Mouse (Mus musculus): ENCODE results near the gene Otof.

The Otof gene

DNA sequence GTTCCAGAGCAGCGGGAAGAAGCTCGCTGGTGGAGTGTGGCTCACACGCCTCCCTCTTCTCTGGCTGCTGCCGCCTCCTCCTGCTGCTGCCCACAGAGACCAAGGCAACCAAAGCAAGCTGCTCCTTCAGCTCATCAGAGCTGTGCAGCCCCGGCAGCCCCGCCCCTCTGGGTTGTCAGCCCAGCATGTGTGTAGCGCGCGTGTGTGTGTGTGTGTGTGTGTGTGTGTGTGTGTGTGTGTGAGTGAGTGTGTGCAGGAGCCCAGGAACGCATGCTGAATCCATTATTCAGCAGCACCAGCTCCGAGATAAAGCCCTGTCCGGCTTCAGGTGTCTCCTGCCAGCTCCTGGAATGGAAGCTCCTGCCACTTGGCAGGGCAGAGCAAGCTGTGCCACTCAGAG, at the start of gene Otof:
Otof (minus strand) TSS at position 112 of the 400 bp plus-strand sequence.
- no peak for DNase-seq

- DNase-seq, result no peak
These were observed 35.6 kb upstream of the Otof start for GRCm38 (mm10) chr5:30497299-30497698.

DNA sequence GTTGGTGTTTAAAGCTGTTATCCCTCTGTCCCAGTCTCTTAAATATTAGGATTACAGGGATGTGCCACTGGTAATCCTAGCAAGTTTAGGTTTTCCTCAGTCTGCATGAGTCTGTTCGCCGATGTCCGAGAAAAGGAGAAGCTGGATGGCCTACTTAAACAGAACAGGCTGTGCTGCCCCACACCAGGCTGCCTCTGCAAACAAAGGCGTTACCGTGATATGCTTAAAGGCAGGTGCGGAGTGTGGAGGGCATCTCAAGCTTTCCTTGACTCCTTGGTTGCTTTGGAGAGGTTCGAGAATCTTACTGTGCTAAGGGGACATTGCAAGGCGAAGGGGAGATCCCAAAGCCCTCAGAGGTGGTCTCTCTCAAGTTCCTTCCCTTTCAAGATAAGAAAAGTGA, 35.1 kb upstream of the Otof start:
- no peak for DNase-seq

DNA sequence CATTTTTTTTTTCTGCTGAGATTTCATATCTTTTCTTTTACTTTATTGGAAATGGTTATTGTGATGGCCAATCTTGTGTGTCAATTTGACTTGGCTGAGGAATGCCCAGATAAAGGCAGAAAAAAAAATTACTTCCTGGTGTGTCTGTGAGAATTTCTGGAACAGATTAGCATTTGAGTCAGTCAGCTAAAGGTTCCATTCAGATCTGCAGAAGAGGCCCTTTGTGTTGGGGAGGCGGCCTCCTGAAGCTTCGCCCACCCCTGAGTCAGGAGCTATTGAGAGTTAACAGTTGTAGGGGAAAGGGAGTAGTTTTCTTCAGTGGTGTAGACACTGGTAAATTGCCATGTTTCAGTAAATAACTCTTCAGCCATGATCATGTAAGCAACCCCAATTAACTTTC, 33.6 kb upstream of the Otof start:
- no peak for DNase-seq

GRCm38 (mm10) chr5:30494606-30495005, 32.9 kb upstream of the Otof start:
- DNase-seq, result no peak

GRCm38 (mm10) chr5:30493723-30494122, 32.0 kb upstream of the Otof start:
- DNase-seq, result no peak

DNA sequence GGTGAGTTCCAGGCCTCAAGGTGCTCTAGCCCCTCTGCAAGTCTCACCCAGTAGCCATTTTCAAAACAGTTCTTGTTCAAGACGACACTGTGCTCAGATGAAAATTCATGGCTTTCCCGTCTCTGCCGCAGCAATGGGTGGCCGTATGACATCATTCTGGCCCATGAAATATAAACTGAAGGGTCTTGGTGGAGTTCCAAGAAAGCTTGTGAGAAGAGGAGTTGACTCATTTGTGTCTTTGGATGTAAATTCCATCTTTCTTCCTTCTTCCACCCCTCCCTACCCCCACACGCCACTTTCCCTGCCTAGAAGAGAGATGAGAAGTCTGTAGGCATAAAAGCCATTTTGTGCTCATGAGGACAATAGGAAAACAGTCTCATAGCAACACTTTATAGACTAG, 29.1 kb upstream of the Otof start:
- DNase-seq, result no peak

DNA sequence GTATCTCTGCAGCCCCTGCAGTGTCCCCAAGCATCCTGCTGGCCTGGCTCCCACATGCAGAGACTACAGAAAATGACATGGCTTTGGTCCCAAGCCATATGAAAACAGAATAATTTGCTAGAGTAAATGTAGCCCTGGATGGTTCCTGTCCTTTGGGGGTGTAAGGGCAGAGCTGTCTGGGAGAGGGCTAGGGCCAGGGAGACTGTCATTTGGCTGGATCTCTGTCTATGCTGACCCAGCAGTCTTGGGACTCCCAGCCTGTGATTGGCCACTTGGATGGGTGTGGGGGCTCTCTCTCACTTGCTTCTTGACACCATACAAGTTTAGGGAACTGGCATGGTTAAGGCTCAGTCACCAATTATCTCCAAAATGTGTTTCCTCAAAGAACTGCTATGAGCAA, 28.5 kb upstream of the Otof start:
- DNase-seq, result no peak

DNA sequence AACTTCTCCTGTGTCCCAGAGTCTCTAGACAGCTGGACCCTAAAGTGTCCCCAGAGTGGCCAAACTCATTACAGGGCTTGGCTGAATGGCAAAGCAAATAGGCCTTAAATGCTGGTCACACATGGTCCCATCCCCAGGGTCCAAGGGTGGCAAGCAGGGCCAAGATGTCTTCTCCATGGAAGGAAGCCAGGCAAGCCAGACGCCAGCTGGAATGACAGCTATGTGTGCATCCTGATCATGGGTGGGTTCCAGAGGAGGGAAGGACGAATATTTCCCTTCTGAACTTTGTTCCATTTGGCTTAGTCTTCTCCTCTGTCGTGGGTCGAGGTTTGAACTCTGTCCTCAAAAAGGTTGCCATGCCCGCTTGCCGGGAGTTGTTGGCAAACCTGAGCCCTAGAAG, 23.4 kb upstream of the Otof start:
- peak; percentile 59 to 73 for DNase-seq

- peak; percentile 63 to 64 for DNase-seq
These were observed 22.9 kb upstream of the Otof start for GRCm38 (mm10) chr5:30484591-30484990.

GRCm38 (mm10) chr5:30483533-30483932, 21.8 kb upstream of the Otof start:
- peak in 1 of 2 experiments; percentile 10 for DNase-seq

GRCm38 (mm10) chr5:30482319-30482718, 20.6 kb upstream of the Otof start:
- DNase-seq, result peak; percentile 41 to 70

DNA sequence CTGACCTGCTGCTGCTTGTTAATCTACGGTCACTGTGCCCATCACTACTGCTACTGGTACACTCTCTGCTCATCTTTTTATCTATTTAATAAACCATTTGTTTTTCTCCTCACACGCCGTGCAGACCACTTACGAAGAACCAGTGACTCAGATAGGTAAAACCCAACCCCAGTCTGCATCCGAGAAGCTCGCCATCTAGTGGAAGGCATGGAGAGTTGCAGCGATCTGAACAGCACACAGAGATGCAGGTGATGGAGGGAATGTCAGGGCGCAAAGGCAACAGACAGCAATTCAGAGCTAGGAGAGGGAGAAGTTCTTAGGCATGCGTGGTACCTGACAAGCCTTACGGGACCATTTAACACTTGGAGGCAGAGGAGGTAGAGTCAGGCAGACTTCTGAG, 14.8 kb upstream of the Otof start:
- DNase-seq, result no peak

DNA sequence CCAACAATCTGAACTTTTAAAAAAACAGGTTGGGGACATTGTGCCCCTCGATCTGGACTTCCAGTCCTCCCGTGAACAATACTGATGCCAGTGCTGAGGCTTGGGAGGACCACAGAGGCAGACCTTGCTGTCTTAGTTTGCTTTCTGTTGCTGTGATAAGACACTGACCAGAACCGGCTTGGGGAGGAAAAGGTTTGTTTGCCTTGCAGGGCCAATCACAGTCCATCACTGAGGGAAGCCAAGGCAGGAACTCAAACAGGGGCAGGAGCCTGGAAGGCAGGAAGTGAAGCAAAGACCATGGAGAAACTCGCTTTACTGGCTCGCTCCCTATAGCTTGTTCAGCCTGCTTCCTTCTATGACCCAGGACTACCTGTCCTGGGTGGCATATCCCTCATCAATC, 10.4 kb upstream of the Otof start:
- no peak for DNase-seq

- DNase-seq, result no peak
These were observed 8.7 kb upstream of the Otof start for GRCm38 (mm10) chr5:30470454-30470853.

- DNase-seq, result no peak
These were observed 4.6 kb upstream of the Otof start for GRCm38 (mm10) chr5:30466315-30466714.

GRCm38 (mm10) chr5:30465861-30466260, 4.1 kb upstream of the Otof start, which contains the start of gene 1700001C02Rik:
Gene 1700001C02Rik (plus strand): TSS chr5:30466047.
- no peak for DNase-seq

DNA sequence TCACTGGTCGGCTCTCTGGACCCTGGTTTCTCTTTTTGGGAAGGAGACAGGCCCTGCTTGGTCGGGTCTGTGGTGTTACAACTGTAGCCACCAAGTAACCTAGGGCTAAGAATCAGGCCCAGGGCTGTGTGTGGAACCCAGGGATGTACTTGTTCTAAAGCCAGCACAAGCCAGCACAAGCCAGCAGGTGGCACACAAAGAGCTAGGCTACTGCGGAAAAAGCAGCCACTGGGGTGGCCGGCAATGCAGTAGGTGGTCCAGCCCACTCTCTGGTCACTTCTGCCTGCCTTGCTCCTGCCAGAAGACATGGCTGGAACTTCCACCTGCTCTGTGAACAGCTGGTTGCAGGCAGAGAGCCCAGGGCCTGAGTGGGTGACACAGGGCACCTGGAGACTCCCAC, 1.6 kb downstream of the Otof start:
- DNase-seq, result no peak

GRCm38 (mm10) chr5:30456056-30456455, 5.7 kb downstream of the Otof start:
- DNase-seq, result peak in 1 of 2 experiments; percentile 11

DNA sequence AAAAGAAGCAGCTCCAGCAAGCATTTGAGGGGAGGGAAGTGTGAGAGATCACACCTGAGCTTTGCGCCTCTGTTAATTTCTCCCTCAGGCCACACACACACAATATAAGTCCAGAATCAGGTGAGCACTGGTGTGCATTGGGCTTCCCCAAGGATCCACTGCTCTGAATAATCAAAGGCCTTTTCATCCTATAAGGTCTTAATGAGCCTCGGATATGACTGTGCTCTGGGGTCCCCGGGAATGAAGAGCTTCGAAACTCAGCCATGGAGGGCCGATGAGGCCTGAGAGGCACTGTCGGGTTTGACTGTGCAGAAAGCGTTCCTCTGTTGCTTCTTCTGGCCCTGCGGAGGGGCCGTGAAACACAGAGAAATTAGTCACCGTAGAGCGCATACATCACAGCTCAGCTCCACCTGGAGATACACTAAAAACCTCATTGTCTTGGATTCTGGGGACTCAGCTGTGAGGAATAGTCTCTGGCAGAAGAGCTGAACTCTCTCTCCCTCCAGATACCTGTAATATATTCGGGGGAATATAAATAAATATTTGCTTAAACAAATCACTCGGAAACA, 17.3 kb downstream of the Otof start:
- DNase-seq, result no peak

DNA sequence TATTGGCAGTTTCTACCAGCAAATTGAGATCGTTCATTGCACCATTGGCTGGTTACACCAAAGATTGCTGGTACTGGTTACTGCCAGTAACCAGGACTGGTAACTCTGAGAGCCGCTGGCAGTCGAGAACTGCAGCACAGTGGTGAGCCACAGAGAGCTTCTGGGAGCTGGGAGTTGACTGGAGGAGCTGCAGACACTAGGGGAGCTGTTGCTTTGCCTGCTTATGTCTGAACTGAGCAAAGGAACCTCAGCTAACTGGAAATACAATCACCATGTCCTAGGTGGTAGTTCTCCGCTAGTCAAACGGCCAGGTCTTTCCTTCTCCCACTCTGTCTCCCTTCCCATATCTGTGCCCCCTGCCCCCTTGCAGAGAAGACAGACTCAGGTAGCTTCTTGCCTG, 19.5 kb downstream of the Otof start:
- DNase-seq, result no peak

DNA sequence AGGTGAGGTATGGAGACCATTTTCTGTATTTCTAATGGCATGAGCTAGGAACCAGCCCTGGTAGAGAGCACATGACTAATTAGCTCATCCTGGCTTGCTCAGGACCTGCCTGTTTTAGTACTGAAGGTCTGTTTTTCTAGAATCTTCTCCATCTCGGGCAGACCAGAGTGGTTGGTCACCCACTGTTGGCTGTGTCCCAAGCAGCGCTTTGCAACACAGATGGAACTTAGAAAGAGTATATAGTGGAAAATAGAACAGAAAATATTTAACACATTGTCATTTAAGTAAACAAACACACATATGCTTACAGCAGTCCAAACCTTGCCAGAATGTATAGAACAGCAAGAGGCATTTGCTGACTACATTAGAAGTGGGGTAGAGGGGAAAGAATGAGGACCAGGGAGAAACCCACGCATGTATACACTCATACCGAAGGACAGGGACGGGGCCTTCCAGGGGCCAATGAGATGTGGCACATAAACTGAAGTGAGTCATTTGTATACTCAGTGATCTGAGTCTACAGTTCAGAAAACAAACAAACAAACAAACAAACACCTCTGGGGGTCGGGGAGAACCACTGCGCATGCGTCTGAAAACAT, 21.3 kb downstream of the Otof start:
- DNase-seq, result no peak

DNA sequence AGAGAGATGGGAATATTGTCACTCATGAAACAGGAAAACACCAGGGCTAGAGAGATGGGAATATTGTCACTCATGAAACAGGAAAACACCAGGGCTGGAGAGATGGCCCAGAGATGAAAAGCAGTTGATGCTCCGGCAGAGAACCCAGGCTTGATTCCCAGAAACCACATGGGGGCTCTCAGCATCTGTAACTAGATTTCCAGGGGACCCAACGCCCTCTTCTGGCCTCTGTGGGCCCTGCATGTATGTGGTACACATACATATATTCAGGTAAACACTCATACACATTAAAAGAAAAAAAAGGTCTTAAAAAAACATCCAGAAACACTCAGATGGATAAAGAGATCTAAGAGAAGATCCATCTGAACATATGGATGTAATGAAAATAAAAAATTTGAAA, 22.8 kb downstream of the Otof start:
- no peak for DNase-seq

- no peak for DNase-seq
These were observed 34.3 kb downstream of the Otof start for GRCm38 (mm10) chr5:30427406-30427805.

- peak; percentile 18 to 27 for DNase-seq
These were observed 38.0 kb downstream of the Otof start for GRCm38 (mm10) chr5:30423572-30424244.
